ENCODE assay signal across 8 mouse cellular contexts in the genomic region with DNA sequence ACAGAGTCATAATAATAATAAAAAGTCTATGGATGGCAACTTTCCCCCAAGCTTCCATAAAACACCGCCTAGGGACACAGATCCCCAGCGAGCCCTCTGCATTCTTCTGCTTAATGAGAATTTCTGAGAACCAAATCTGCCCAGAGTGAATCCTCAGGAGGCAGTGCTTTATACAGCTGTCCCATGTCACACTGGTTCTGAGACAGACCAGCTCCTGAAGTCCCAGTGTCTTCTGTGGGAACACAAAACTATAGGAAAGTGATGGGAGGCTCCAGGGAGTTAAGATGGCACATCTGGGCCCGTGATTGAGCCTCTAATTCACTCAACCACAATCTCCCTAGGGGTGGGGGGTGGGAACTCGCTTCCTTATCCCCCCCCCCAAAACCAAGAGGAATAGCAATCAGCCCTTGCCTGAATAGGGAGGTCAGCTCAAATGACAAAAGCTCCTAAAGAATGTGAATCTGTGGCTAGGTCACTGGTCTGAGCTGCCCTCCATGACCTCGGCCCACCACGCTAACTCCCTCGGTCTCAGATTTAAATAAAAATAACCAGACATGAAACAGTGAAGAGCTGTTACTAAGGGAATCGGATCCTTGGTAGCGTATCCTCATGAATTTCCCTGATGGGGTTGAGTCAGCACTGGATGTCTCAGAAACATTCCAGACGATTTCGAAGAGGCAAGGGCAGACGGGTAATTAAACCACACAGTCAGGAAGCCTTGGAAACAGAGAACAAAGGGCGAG.
DNase-seq lines count a peak whose midpoint lies in the region; ATAC-seq and TF ChIP-seq lines count a peak whose summit lies in the region.
"Had no signal": no experiment of that assay in that cellular context is flagged by ENCODE, and none has a peak within 500 bp of the region (broad histone marks: within the 10 kb centered on the region; RNA-seq: fewer than 3 reads in every experiment).

No protein-coding gene starts in this region.

- H3K4me3 ChIP-seq in heart, postnatal 0 days (ENCODE audit: low read depth, low read length): no peak overlapping the region
- no peak overlapping the region for H3K4me3 ChIP-seq in midbrain, embryonic 15.5 days

- no peak for TF ChIP-seq CTCF in heart, postnatal 0 days (IDR thresholded peaks at IDR 0.05; ENCODE audit: low read depth)

- no peak overlapping the region for H3K4me2 ChIP-seq in heart, postnatal 0 days (ENCODE audit: low read depth, low read length)
- no peak overlapping the region; the same call in 1 of the 2 replicates for H3K4me2 ChIP-seq in midbrain, embryonic 15.5 days

- peak; percentile 83 for DNase-seq in Muller cell, postnatal 12 days (ENCODE audit: inconsistent ontology term)
- DNase-seq in embryo, embryonic 10 days (ENCODE audit: low spot score): peak; percentile 91
- no peak for DNase-seq in heart, postnatal 0 days (ENCODE audit: low spot score)
- DNase-seq in ovary, adult 18-20 months (ENCODE audit: low spot score): no peak
- DNase-seq in ovary, postnatal 10 days (ENCODE audit: low spot score): no peak
- DNase-seq in liver: no peak
- DNase-seq: right cerebral cortex, postnatal 4 days had no signal

- no peak overlapping the region for H3K9ac ChIP-seq in heart, postnatal 0 days (replicated peaks; ENCODE audit: low read depth, low read length)
- H3K9ac ChIP-seq in midbrain, embryonic 15.5 days: no peak overlapping the region

- peak overlapping the region; percentile 54 for H3K27ac ChIP-seq in heart, postnatal 0 days (ENCODE audit: low read depth)
- H3K27ac ChIP-seq in midbrain, embryonic 15.5 days: no peak overlapping the region

- H3K27me3 ChIP-seq in heart, postnatal 0 days (ENCODE audit: control insufficient read depth, insufficient read depth, low read length): peaks cover 5% of the 10 kb centered on the region; the same call in 1 of the 2 replicates
- H3K27me3 ChIP-seq in midbrain, embryonic 15.5 days (replicated peaks): no peaks in the 10 kb centered on the region

- no peaks in the 10 kb centered on the region for H3K4me1 ChIP-seq in heart, postnatal 0 days (ENCODE audit: control insufficient read depth, insufficient read depth)
- peaks cover 11% of the 10 kb centered on the region for H3K4me1 ChIP-seq in midbrain, embryonic 15.5 days

- WGBS in heart, postnatal 0 days: 35% methylated on average over 13 of the region's 13 CpGs
- WGBS in midbrain, embryonic 15.5 days: 10% methylated on average over 13 of the region's 13 CpGs

- H3K36me3 ChIP-seq in heart, postnatal 0 days (replicated peaks; ENCODE audit: control insufficient read depth, insufficient read depth, low read length): no peaks in the 10 kb centered on the region
- no peaks in the 10 kb centered on the region for H3K36me3 ChIP-seq in midbrain, embryonic 15.5 days (replicated peaks)

- no peak for TF ChIP-seq EP300 in heart, postnatal 0 days (IDR thresholded peaks at IDR 0.05; ENCODE audit: low read depth)

- no peaks in the 10 kb centered on the region for H3K9me3 ChIP-seq in heart, postnatal 0 days (replicated peaks; ENCODE audit: control insufficient read depth, low read length)
- H3K9me3 ChIP-seq in midbrain, embryonic 15.5 days: no peaks in the 10 kb centered on the region

- ATAC-seq in heart, postnatal 0 days (ENCODE audit: insufficient read depth, low read depth): 0 out of 2 replicates have a peak, but pooled peaks have one; percentile 20
- ATAC-seq in midbrain, embryonic 15.5 days (replicated peaks): peak; percentile 72

Comparison
In these comparisons a context has a peak if more than half of its experiments do, and no peak if none do; other contexts are left out.
1. DNase-seq: peak in Muller cell, postnatal 12 days (single experiment) and embryo, embryonic 10 days (single experiment); none in heart, postnatal 0 days (single experiment), ovary, adult 18-20 months (single experiment), ovary, postnatal 10 days (single experiment) and liver (single experiment).